Mouse (Mus musculus) MEL (cell line): ENCODE results near the gene App. TPM values are rescaled to one million over a fixed set of nuclear protein-coding genes. Genes with fewer than 3 reads are reported as not detected.

ENCODE experiments used
- DNase-seq: peaks from one replicate; pipeline ENCODE4 v3.0.0; 2011; ENCODE audit warnings: low read depth, low spot score
- H3K27ac ChIP-seq: 2 replicates; pipeline ENCODE4 v1.5.1; 2012; ENCODE audit warnings: low read depth, mild to moderate bottlenecking, control low read depth, low read length, moderate library complexity; ENCODE audit not compliant: control insufficient read depth
- H3K27me3 ChIP-seq, 2 experiments: fragments of 150-350 bp in 1 of 2; sonication (generic) in 1 of 2; 2 replicates each; pipeline ENCODE4 v1.6.1; 2012; ENCODE audit warnings: low read length in 2 of 2, mild to moderate bottlenecking in 2 of 2, improper control_type of control experiment in 1 of 2, moderate library complexity in 1 of 2; ENCODE audit not compliant: insufficient read depth in 2 of 2, control insufficient read depth in 1 of 2
- H3K36me3 ChIP-seq, 2 experiments: 2 replicates each; pipeline ENCODE4 v1.6.1; 2012 to 2014; ENCODE audit warnings: low read length in 2 of 2, improper control_type of control experiment in 1 of 2, inconsistent platforms in 1 of 2, mild to moderate bottlenecking in 1 of 2; ENCODE audit not compliant: insufficient read depth in 2 of 2, control insufficient read depth in 1 of 2
- H3K4me1 ChIP-seq, 2 experiments: fragments of 150-350 bp in 1 of 2; sonication (generic) in 1 of 2; 2 replicates each; pipeline ENCODE4 v1.6.1; 2012; ENCODE audit warnings: low read length in 2 of 2, improper control_type of control experiment in 1 of 2, mild to moderate bottlenecking in 1 of 2; ENCODE audit not compliant: insufficient read depth in 2 of 2, control insufficient read depth in 1 of 2
- H3K4me3 ChIP-seq, 2 experiments: fragments of 150-350 bp in 1 of 2; sonication (generic) in 1 of 2; 2 replicates each; pipeline ENCODE4 v1.5.1; 2012; ENCODE audit warnings: low read depth in 2 of 2, low read length in 2 of 2, mild to moderate bottlenecking in 2 of 2, moderate library complexity in 2 of 2, control low read depth in 1 of 2, improper control_type of control experiment in 1 of 2; ENCODE audit not compliant: control insufficient read depth in 1 of 2, insufficient read depth in 1 of 2
- H3K79me2 ChIP-seq: 2 replicates; pipeline ENCODE4 v1.6.1; 2012; ENCODE audit warnings: mild to moderate bottlenecking, low read length, moderate library complexity; ENCODE audit not compliant: control insufficient read depth, poor library complexity, insufficient read depth
- H3K9ac ChIP-seq: 2 replicates; pipeline ENCODE4 v1.6.1; 2012; ENCODE audit warnings: low read depth, mild to moderate bottlenecking, control low read depth, low read length, moderate library complexity; ENCODE audit not compliant: control insufficient read depth, poor library complexity, severe bottlenecking
- H3K9me3 ChIP-seq: fragments of 150-350 bp; sonication (generic); replicated peaks from 2 replicates; pipeline ENCODE4 v1.6.1; 2012; ENCODE audit warnings: mild to moderate bottlenecking, low read length, improper control_type of control experiment, moderate library complexity; ENCODE audit not compliant: insufficient read depth
- BHLHE40 ChIP-seq: IDR thresholded peaks from 2 replicates; pipeline ENCODE4 v1.6.1; 2012; ENCODE audit warnings: low read depth, mild to moderate bottlenecking, inconsistent platforms, low read length, improper control_type of control experiment, borderline replicate concordance
- CHD1 ChIP-seq: IDR thresholded peaks from 2 replicates; pipeline ENCODE4 v1.6.1; 2012; ENCODE audit warnings: low read depth, mild to moderate bottlenecking, inconsistent platforms, low read length, improper control_type of control experiment
- CTCF ChIP-seq, 3 experiments: IDR thresholded peaks in 2 of 3; conservative IDR thresholded peaks in 1 of 3; 2 replicates each; pipeline ENCODE4 v1.5.1; 2011 to 2012; ENCODE audit warnings: low read length in 3 of 3, low read depth in 2 of 3, mild to moderate bottlenecking in 2 of 3, improper control_type of control experiment in 1 of 3, inconsistent platforms in 1 of 3, mixed read lengths in 1 of 3, moderate library complexity in 1 of 3; ENCODE audit not compliant: control insufficient read depth in 1 of 3, insufficient read depth in 1 of 3, poor library complexity in 1 of 3, severe bottlenecking in 1 of 3
- E2F4 ChIP-seq: IDR thresholded peaks from 2 replicates; pipeline ENCODE4 v1.6.1; 2011; ENCODE audit warnings: low read depth, low read length, improper control_type of control experiment, borderline replicate concordance
- ELF1 ChIP-seq: IDR thresholded peaks from 2 replicates; pipeline ENCODE4 v1.6.1; 2014; ENCODE audit warnings: low read depth, mild to moderate bottlenecking, inconsistent platforms, low read length, improper control_type of control experiment, moderate library complexity
- ETS1 ChIP-seq: IDR thresholded peaks from 2 replicates; pipeline ENCODE4 v1.6.1; 2012; ENCODE audit warnings: low read depth, mild to moderate bottlenecking, inconsistent platforms, low read length, improper control_type of control experiment, moderate library complexity
- GABPA ChIP-seq: IDR thresholded peaks from 2 replicates; pipeline ENCODE4 v1.6.1; 2012; ENCODE audit warnings: low read depth, mild to moderate bottlenecking, inconsistent platforms, low read length, improper control_type of control experiment, moderate library complexity
- KAT2A ChIP-seq: conservative IDR thresholded peaks from 2 replicates; pipeline ENCODE4 v1.6.1; 2012; ENCODE audit warnings: low read depth, low read length, improper control_type of control experiment, inconsistent platforms
- MAFK ChIP-seq: IDR thresholded peaks from 2 replicates; pipeline ENCODE4 v1.6.1; 2011; ENCODE audit warnings: low read depth, mild to moderate bottlenecking, low read length, improper control_type of control experiment, borderline replicate concordance
- MAZ ChIP-seq: IDR thresholded peaks from 2 replicates; pipeline ENCODE4 v1.6.1; 2012; ENCODE audit warnings: low read depth, mild to moderate bottlenecking, inconsistent platforms, low read length, improper control_type of control experiment
- MEF2A ChIP-seq: IDR thresholded peaks from 2 replicates; pipeline ENCODE4 v1.6.1; 2014; ENCODE audit warnings: low read depth, mild to moderate bottlenecking, inconsistent platforms, low read length, improper control_type of control experiment; ENCODE audit not compliant: poor library complexity, insufficient replicate concordance, severe bottlenecking; ENCODE audit errors: extremely low read depth
- MYB ChIP-seq: IDR thresholded peaks from 2 replicates; pipeline ENCODE4 v1.6.1; 2011; ENCODE audit warnings: mild to moderate bottlenecking, low read depth, low read length, improper control_type of control experiment
- MYC ChIP-seq: IDR thresholded peaks from 2 replicates; pipeline ENCODE4 v1.6.1; 2011; ENCODE audit warnings: low read depth, mild to moderate bottlenecking, low read length, improper control_type of control experiment, moderate library complexity
- POLR2A ChIP-seq, 2 experiments: IDR thresholded peaks; 2 replicates each; pipeline ENCODE4 v1.6.1; 2011 to 2012; ENCODE audit warnings: low read length in 2 of 2, mild to moderate bottlenecking in 2 of 2, control low read depth in 1 of 2, improper control_type of control experiment in 1 of 2, low read depth in 1 of 2, moderate library complexity in 1 of 2; ENCODE audit not compliant: control insufficient read depth in 1 of 2, insufficient read depth in 1 of 2, poor library complexity in 1 of 2
- POLR2AphosphoS2 ChIP-seq: IDR thresholded peaks from 2 replicates; pipeline ENCODE4 v1.6.1; 2011; ENCODE audit warnings: low read length, improper control_type of control experiment
- SIN3A ChIP-seq: IDR thresholded peaks from 2 replicates; pipeline ENCODE4 v1.6.1; 2012; ENCODE audit warnings: low read length, improper control_type of control experiment, inconsistent platforms
- TAL1 ChIP-seq: IDR thresholded peaks from 2 replicates; pipeline ENCODE4 v1.6.1; 2012; ENCODE audit warnings: mild to moderate bottlenecking, inconsistent platforms, low read length, moderate library complexity, mixed read lengths
- TCF12 ChIP-seq: IDR thresholded peaks from 2 replicates; pipeline ENCODE4 v1.6.1; 2014; ENCODE audit warnings: low read depth, mild to moderate bottlenecking, inconsistent platforms, low read length, improper control_type of control experiment, moderate library complexity
- UBTF ChIP-seq: IDR thresholded peaks from 2 replicates; pipeline ENCODE4 v1.6.1; 2012; ENCODE audit warnings: low read depth, mild to moderate bottlenecking, inconsistent platforms, low read length, improper control_type of control experiment, moderate library complexity, borderline replicate concordance; ENCODE audit not compliant: insufficient read depth
- polyA plus RNA-seq, 2 experiments: library from polyadenylated mRNA; stranded (reverse) in 1 of 2; unstranded in 1 of 2; fragments of >175 nt in 1 of 2; fragments of >200 nt in 1 of 2; gene quantifications; 2 replicates each; pipeline versions ENCODE4 v1.2.1 to v1.2.4; 2012; ENCODE audit warnings: low replicate concordance in 2 of 2, low read depth in 1 of 2; ENCODE audit not compliant: insufficient read length in 2 of 2, insufficient read depth in 1 of 2, missing spikeins in 1 of 2
- total RNA-seq: library from RNA; depleted of rRNA; stranded (reverse); fragments of 300-350 nt; gene quantifications from 2 replicates; pipeline ENCODE4 v1.2.3, GENCODE M21; 2012

App gene
- total and polyA plus RNA-seq, 3 experiments = not detected

GRCm38 (mm10) chr16:85132182-85132581 lies 41.4 kb downstream of the App start:
- Histone ChIP-seq H3K4me3 (no peak overlapping the region), H3K9me3 (no peaks in the 10 kb centered on the region), H3K27me3 (no peaks in the 10 kb centered on the region), H3K79me2 (no peaks in the 10 kb centered on the region), H3K36me3 (no peaks in the 10 kb centered on the region), H3K9ac (no peak overlapping the region), H3K4me1 (no peaks in the 10 kb centered on the region), H3K27ac (no peak overlapping the region)
- DNase-seq = no peak
- TF ChIP-seq POLR2A (IDR thresholded peaks at IDR 0.05; ENCODE audit: control insufficient read depth in 1 of 2, insufficient read depth in 1 of 2, low read depth in 1 of 2, low read length in 2 of 2, poor library complexity in 1 of 2) = no peak
- TF ChIP-seq TCF12 = no peak
- no peak for TF ChIP-seq MAFK
- TF ChIP-seq ETS1 = no peak
- no peak for TF ChIP-seq MAZ
- TF ChIP-seq GABPA = no peak
- TF ChIP-seq BHLHE40 = no peak
- no peak for TF ChIP-seq CTCF (IDR thresholded peaks at IDR 0.05 in 2 of 3, conservative IDR thresholded peaks at IDR 0.05 in 1 of 3; ENCODE audit: control insufficient read depth in 1 of 3, insufficient read depth in 1 of 3, low read depth in 2 of 3, low read length in 3 of 3, poor library complexity in 1 of 3, severe bottlenecking in 1 of 3)
- TF ChIP-seq CHD1 = no peak
- TF ChIP-seq MEF2A = no peak
- TF ChIP-seq MYB = no peak
- no peak for TF ChIP-seq SIN3A
- no peak for TF ChIP-seq KAT2A
- TF ChIP-seq UBTF = no peak
- no peak for TF ChIP-seq MYC
- TF ChIP-seq TAL1 = no peak
- TF ChIP-seq POLR2AphosphoS2 = no peak
- TF ChIP-seq, all 39 proteins: peak for 0

- H3K27ac ChIP-seq = no peak overlapping the region
- H3K4me3 ChIP-seq = no peak overlapping the region
- no peaks in the 10 kb centered on the region for H3K27me3 ChIP-seq
- no peaks in the 10 kb centered on the region for H3K9me3 ChIP-seq
- DNase-seq = no peak
- no peak overlapping the region for H3K9ac ChIP-seq
- TF ChIP-seq GABPA = no peak
- no peak for TF ChIP-seq ELF1
- no peak for TF ChIP-seq CTCF (IDR thresholded peaks at IDR 0.05 in 2 of 3, conservative IDR thresholded peaks at IDR 0.05 in 1 of 3; ENCODE audit: control insufficient read depth in 1 of 3, insufficient read depth in 1 of 3, low read depth in 2 of 3, low read length in 3 of 3, poor library complexity in 1 of 3, severe bottlenecking in 1 of 3)
- TF ChIP-seq CHD1 = no peak
- TF ChIP-seq POLR2AphosphoS2 = no peak
- TF ChIP-seq E2F4 = no peak
- no peaks in the 10 kb centered on the region for H3K4me1 ChIP-seq
- H3K36me3 ChIP-seq = no peaks in the 10 kb centered on the region
- H3K79me2 ChIP-seq = no peaks in the 10 kb centered on the region
Observed at GRCm38 (mm10) chr16:85130861-85131556, 42.6 kb downstream of the App start.
